Mouse (Mus musculus) embryonic fibroblast, embryonic 13.5 days (primary cell): Measurements from ENCODE around the gene Slc1a5.

Source experiments
- CTCF ChIP-seq: IDR thresholded peaks from 2 replicates; pipeline ENCODE4 v1.5.1; 2011; ENCODE audit warnings: mild to moderate bottlenecking, control low read depth, low read length, moderate library complexity, borderline replicate concordance; ENCODE audit not compliant: insufficient read depth
- POLR2A ChIP-seq: IDR thresholded peaks from 2 replicates; pipeline ENCODE4 v1.6.1; 2011; ENCODE audit warnings: low read depth, mild to moderate bottlenecking, control low read depth, low read length, moderate library complexity

- no peak for TF ChIP-seq CTCF
- no peak for TF ChIP-seq POLR2A
These were observed 20.1 kb upstream of the Slc1a5 start for GRCm38 (mm10) chr7:16761005-16761481.
